In genomic region chr14:7961714-7962113, GRCm38 (mm10) we compare ENCODE assay signal across 21 mouse cellular contexts. TPM values are rescaled to one million over a fixed set of nuclear protein-coding genes. Genes with fewer than 3 reads are reported as not detected.
DNase-seq lines count a peak whose midpoint lies in the region; ATAC-seq lines count a peak whose summit lies in the region.
"Had no signal": no experiment of that assay in that cellular context is flagged by ENCODE, and none has a peak within 500 bp of the region (broad histone marks: within the 10 kb centered on the region; RNA-seq: fewer than 3 reads in every experiment).

No protein-coding gene starts in this region.

- H3K4me2 ChIP-seq in forebrain, embryonic 14.5 days (ENCODE audit: low read length) = no peak overlapping the region
- H3K4me2 ChIP-seq in forebrain, embryonic 13.5 days = no peak overlapping the region
- H3K4me2 ChIP-seq in intestine, embryonic 14.5 days (ENCODE audit: low read length) = no peak overlapping the region
- no peak overlapping the region for H3K4me2 ChIP-seq in intestine, embryonic 15.5 days (replicated peaks)
- H3K4me2 ChIP-seq in midbrain, embryonic 14.5 days (ENCODE audit: low read length) = no peak overlapping the region
- no peak overlapping the region for H3K4me2 ChIP-seq in midbrain, embryonic 16.5 days (ENCODE audit: low read length)
- H3K4me2 ChIP-seq: hindbrain, embryonic 12.5 days; midbrain, embryonic 13.5 days; neural tube, embryonic 13.5 days had no signal

- H3K4me1 ChIP-seq in forebrain, embryonic 14.5 days (ENCODE audit: control insufficient read depth, insufficient read depth, low read length) = no peaks in the 10 kb centered on the region
- 0 out of 2 replicates have a peak, but pooled peaks cover 9% of the 10 kb centered on the region for H3K4me1 ChIP-seq in forebrain, embryonic 13.5 days
- peaks cover 20% of the 10 kb centered on the region for H3K4me1 ChIP-seq in intestine, embryonic 14.5 days (replicated peaks; ENCODE audit: control insufficient read depth, insufficient read depth, low read length)
- H3K4me1 ChIP-seq in intestine, embryonic 15.5 days (replicated peaks) = peaks cover 14% of the 10 kb centered on the region
- 0 out of 2 replicates have a peak, but pooled peaks cover 6% of the 10 kb centered on the region for H3K4me1 ChIP-seq in midbrain, embryonic 14.5 days (ENCODE audit: control insufficient read depth, insufficient read depth, low read length)
- no peaks in the 10 kb centered on the region for H3K4me1 ChIP-seq in midbrain, embryonic 16.5 days (ENCODE audit: control insufficient read depth, insufficient read depth, low read length)

- DNase-seq in forebrain, embryonic 14.5 days (ENCODE audit: low spot score) = peak; percentile 29
- no peak for DNase-seq in intestine, embryonic 14.5 days (ENCODE audit: low spot score)
- DNase-seq in midbrain, embryonic 14.5 days = peak; percentile 45
- DNase-seq in neural tube, embryonic 10.5 days (ENCODE audit: extremely low spot score, low spot score) = no peak
- DNase-seq: cerebellum, postnatal 25 days; gastrocnemius, postnatal 25 days; kidney, postnatal 25 days; right cerebral cortex, postnatal 4 days; thymus, adult 18-20 months had no signal

- no peaks in the 10 kb centered on the region for H3K9me3 ChIP-seq in forebrain, embryonic 14.5 days (replicated peaks; ENCODE audit: control insufficient read depth, low read length)
- no peaks in the 10 kb centered on the region for H3K9me3 ChIP-seq in forebrain, embryonic 13.5 days (replicated peaks)
- no peaks in the 10 kb centered on the region for H3K9me3 ChIP-seq in intestine, embryonic 14.5 days (ENCODE audit: control insufficient read depth, low read length)
- no peaks in the 10 kb centered on the region for H3K9me3 ChIP-seq in intestine, embryonic 15.5 days
- no peaks in the 10 kb centered on the region for H3K9me3 ChIP-seq in midbrain, embryonic 14.5 days (ENCODE audit: control insufficient read depth, low read length)
- no peaks in the 10 kb centered on the region for H3K9me3 ChIP-seq in midbrain, embryonic 16.5 days (replicated peaks; ENCODE audit: control insufficient read depth, low read length, poor library complexity, severe bottlenecking)
- H3K9me3 ChIP-seq: hindbrain, embryonic 12.5 days; midbrain, embryonic 13.5 days; neural tube, embryonic 13.5 days had no signal

- no peak overlapping the region for H3K9ac ChIP-seq in forebrain, embryonic 14.5 days (ENCODE audit: low read length)
- no peak overlapping the region for H3K9ac ChIP-seq in forebrain, embryonic 13.5 days
- H3K9ac ChIP-seq in intestine, embryonic 14.5 days (ENCODE audit: low read length) = no peak overlapping the region
- H3K9ac ChIP-seq in intestine, embryonic 15.5 days = no peak overlapping the region
- no peak overlapping the region for H3K9ac ChIP-seq in midbrain, embryonic 14.5 days (replicated peaks; ENCODE audit: low read length)
- no peak overlapping the region for H3K9ac ChIP-seq in midbrain, embryonic 16.5 days (ENCODE audit: low read depth, low read length)
- H3K9ac ChIP-seq: hindbrain, embryonic 12.5 days; midbrain, embryonic 13.5 days; neural tube, embryonic 13.5 days had no signal

- 33% methylated on average over 5 of the region's 5 CpGs for WGBS in forebrain, embryonic 14.5 days
- 44% methylated on average over 5 of the region's 5 CpGs for WGBS in forebrain, embryonic 13.5 days
- 43% methylated on average over 5 of the region's 5 CpGs for WGBS in intestine, embryonic 14.5 days
- 45% methylated on average over 5 of the region's 5 CpGs for WGBS in intestine, embryonic 15.5 days
- 64% methylated on average over 5 of the region's 5 CpGs for WGBS in midbrain, embryonic 14.5 days
- 48% methylated on average over 5 of the region's 5 CpGs for WGBS in midbrain, embryonic 16.5 days

- H3K36me3 ChIP-seq in forebrain, embryonic 14.5 days (ENCODE audit: control insufficient read depth, insufficient read depth, low read length) = no peaks in the 10 kb centered on the region
- H3K36me3 ChIP-seq in forebrain, embryonic 13.5 days (ENCODE audit: poor library complexity, severe bottlenecking) = no peaks in the 10 kb centered on the region
- H3K36me3 ChIP-seq in intestine, embryonic 14.5 days (ENCODE audit: control insufficient read depth, insufficient read depth, low read length) = no peaks in the 10 kb centered on the region
- H3K36me3 ChIP-seq in intestine, embryonic 15.5 days = no peaks in the 10 kb centered on the region
- no peaks in the 10 kb centered on the region for H3K36me3 ChIP-seq in midbrain, embryonic 14.5 days (ENCODE audit: control insufficient read depth, insufficient read depth, low read length)
- no peaks in the 10 kb centered on the region for H3K36me3 ChIP-seq in midbrain, embryonic 16.5 days (ENCODE audit: control insufficient read depth, insufficient read depth, low read length)
- H3K36me3 ChIP-seq: hindbrain, embryonic 12.5 days; midbrain, embryonic 13.5 days; neural tube, embryonic 13.5 days had no signal

- no peaks in the 10 kb centered on the region for H3K27me3 ChIP-seq in forebrain, embryonic 14.5 days (replicated peaks; ENCODE audit: control insufficient read depth, insufficient read depth, low read length)
- 0 out of 2 replicates have a peak, but pooled peaks cover 3% of the 10 kb centered on the region for H3K27me3 ChIP-seq in forebrain, embryonic 13.5 days
- H3K27me3 ChIP-seq in intestine, embryonic 14.5 days (replicated peaks; ENCODE audit: control insufficient read depth, insufficient read depth, low read length) = no peaks in the 10 kb centered on the region
- no peaks in the 10 kb centered on the region for H3K27me3 ChIP-seq in intestine, embryonic 15.5 days (replicated peaks)
- no peaks in the 10 kb centered on the region for H3K27me3 ChIP-seq in midbrain, embryonic 14.5 days (ENCODE audit: control insufficient read depth, insufficient read depth, low read length)
- H3K27me3 ChIP-seq in midbrain, embryonic 16.5 days (ENCODE audit: control insufficient read depth, insufficient read depth, low read depth, low read length) = no peaks in the 10 kb centered on the region
- H3K27me3 ChIP-seq: hindbrain, embryonic 12.5 days; midbrain, embryonic 13.5 days; neural tube, embryonic 13.5 days had no signal

- H3K4me3 ChIP-seq in forebrain, embryonic 14.5 days (ENCODE audit: low read depth, low read length) = no peak overlapping the region
- no peak overlapping the region for H3K4me3 ChIP-seq in forebrain, embryonic 13.5 days
- H3K4me3 ChIP-seq in intestine, embryonic 14.5 days (ENCODE audit: low read depth, low read length) = no peak overlapping the region
- H3K4me3 ChIP-seq in intestine, embryonic 15.5 days (replicated peaks) = no peak overlapping the region
- H3K4me3 ChIP-seq in midbrain, embryonic 14.5 days (replicated peaks; ENCODE audit: low read depth, low read length) = no peak overlapping the region
- no peak overlapping the region for H3K4me3 ChIP-seq in midbrain, embryonic 16.5 days (ENCODE audit: low read depth, low read length)
- H3K4me3 ChIP-seq: hindbrain, embryonic 12.5 days; midbrain, embryonic 13.5 days; neural tube, embryonic 13.5 days had no signal

- no peak overlapping the region for H3K27ac ChIP-seq in forebrain, embryonic 14.5 days (ENCODE audit: low read depth, low read length)
- H3K27ac ChIP-seq in forebrain, embryonic 13.5 days = no peak overlapping the region
- 0 out of 2 replicates have a peak overlapping the region, but pooled peaks have one; percentile 22 for H3K27ac ChIP-seq in intestine, embryonic 14.5 days (ENCODE audit: low read depth)
- H3K27ac ChIP-seq in intestine, embryonic 15.5 days = no peak overlapping the region
- H3K27ac ChIP-seq in midbrain, embryonic 14.5 days (replicated peaks; ENCODE audit: low read depth, low read length) = no peak overlapping the region
- H3K27ac ChIP-seq in midbrain, embryonic 16.5 days (ENCODE audit: low read length) = no peak overlapping the region
- H3K27ac ChIP-seq: hindbrain, embryonic 12.5 days; macrophage; midbrain, embryonic 13.5 days; neural tube, embryonic 13.5 days had no signal

- no peak for ATAC-seq in forebrain, embryonic 14.5 days
- ATAC-seq in forebrain, embryonic 13.5 days = no peak
- no peak for ATAC-seq in intestine, embryonic 14.5 days (replicated peaks; ENCODE audit: low FRiP score, low TSS enrichment, low read depth)
- ATAC-seq in intestine, embryonic 15.5 days = no peak
- no peak for ATAC-seq in midbrain, embryonic 14.5 days (ENCODE audit: low FRiP score, low TSS enrichment)
- no peak for ATAC-seq in midbrain, embryonic 16.5 days
- ATAC-seq in granulocyte monocyte progenitor cell, adult 5-6 weeks (replicated peaks; ENCODE audit: poor library complexity, severe bottlenecking) = peak; percentile 15; the same call in 1 of the 2 replicates
- ATAC-seq: intestine, postnatal 0 days; midbrain, embryonic 13.5 days had no signal

RNA-seq across cellular contexts. Expression of gene Gm45521, which starts 4.6 kb away (rescaled TPM):
- 0.28 TPM in 1 of 2 replicates, not detected in the other for polyA plus RNA-seq in forebrain, embryonic 14.5 days (2014; fragmentation: Nextera tagmentation; extraction: Ambion mirVana)
- polyA plus RNA-seq in forebrain, embryonic 13.5 days (2015; fragmentation: Nextera tagmentation; extraction: Ambion mirVana) = not detected in 2 replicates
- polyA plus RNA-seq in intestine, embryonic 14.5 days (2014; fragmentation: Nextera tagmentation; extraction: Ambion mirVana) = 0.38 TPM in 1 of 2 replicates, not detected in the other
- polyA plus RNA-seq in intestine, embryonic 15.5 days (2015; fragmentation: Nextera tagmentation; extraction: Ambion mirVana) = not detected in 2 replicates
- polyA plus RNA-seq in midbrain, embryonic 14.5 days (2014; fragmentation: Nextera tagmentation; extraction: Ambion mirVana) = not detected in 2 replicates
- polyA plus RNA-seq in midbrain, embryonic 16.5 days (2015; fragmentation: Nextera tagmentation; extraction: Ambion mirVana) = 0.48 and 0.99 TPM in 2 replicates
- not detected in 2 replicates for total RNA-seq in granulocyte monocyte progenitor cell, adult 5-6 weeks (2014; fragmentation: Nextera tagmentation)
- not detected in 2 replicates for total RNA-seq in granulocyte monocyte progenitor cell, adult 5-6 weeks (2017)
- total RNA-seq: adrenal gland, postnatal 4 days; gastrocnemius, postnatal 25 days; liver, adult 2 months had no signal
- polyA plus RNA-seq: intestine, postnatal 0 days; liver, adult 2 months; macrophage had no signal

RNA-seq across cellular contexts. Expression of gene Dnase1l3, which starts 32.7 kb away (rescaled TPM):
- polyA plus RNA-seq in forebrain, embryonic 14.5 days (2014; fragmentation: Nextera tagmentation; extraction: Ambion mirVana) = 0.05 and 0.15 TPM in 2 replicates
- 0.04 TPM in 1 of 2 replicates, not detected in the other for polyA plus RNA-seq in forebrain, embryonic 13.5 days (2015; fragmentation: Nextera tagmentation; extraction: Ambion mirVana)
- 1.1 TPM in 2 replicates for polyA plus RNA-seq in intestine, embryonic 14.5 days (2014; fragmentation: Nextera tagmentation; extraction: Ambion mirVana)
- polyA plus RNA-seq in intestine, embryonic 15.5 days (2015; fragmentation: Nextera tagmentation; extraction: Ambion mirVana) = 1.1 and 1.2 TPM in 2 replicates
- 0.09 TPM in 1 of 2 replicates, not detected in the other for polyA plus RNA-seq in midbrain, embryonic 14.5 days (2014; fragmentation: Nextera tagmentation; extraction: Ambion mirVana)
- polyA plus RNA-seq in midbrain, embryonic 16.5 days (2015; fragmentation: Nextera tagmentation; extraction: Ambion mirVana) = 0.04 and 0.07 TPM in 2 replicates
- total RNA-seq in granulocyte monocyte progenitor cell, adult 5-6 weeks (2014; fragmentation: Nextera tagmentation) = 0.15 TPM in 1 of 2 replicates, not detected in the other
- not detected in 2 replicates for total RNA-seq in granulocyte monocyte progenitor cell, adult 5-6 weeks (2017)
- total RNA-seq: gastrocnemius, postnatal 25 days; left cerebral cortex, postnatal 10 days had no signal
- polyA plus RNA-seq: hindbrain, embryonic 12.5 days had no signal

RNA-seq across cellular contexts. Expression of gene Abhd6, which starts 41.0 kb away (rescaled TPM):
- 33.5 and 34.1 TPM in 2 replicates for polyA plus RNA-seq in forebrain, embryonic 14.5 days (2014; fragmentation: Nextera tagmentation; extraction: Ambion mirVana)
- 25.9 and 29.8 TPM in 2 replicates for polyA plus RNA-seq in forebrain, embryonic 13.5 days (2015; fragmentation: Nextera tagmentation; extraction: Ambion mirVana)
- polyA plus RNA-seq in intestine, embryonic 14.5 days (2014; fragmentation: Nextera tagmentation; extraction: Ambion mirVana) = 15.5 and 19.5 TPM in 2 replicates
- polyA plus RNA-seq in intestine, embryonic 15.5 days (2015; fragmentation: Nextera tagmentation; extraction: Ambion mirVana) = 13.5 and 14.0 TPM in 2 replicates
- polyA plus RNA-seq in midbrain, embryonic 14.5 days (2014; fragmentation: Nextera tagmentation; extraction: Ambion mirVana) = 31.0 and 31.6 TPM in 2 replicates
- polyA plus RNA-seq in midbrain, embryonic 16.5 days (2015; fragmentation: Nextera tagmentation; extraction: Ambion mirVana) = 42.8 and 42.9 TPM in 2 replicates
- total RNA-seq in granulocyte monocyte progenitor cell, adult 5-6 weeks (2014; fragmentation: Nextera tagmentation) = not detected in 2 replicates
- total RNA-seq in granulocyte monocyte progenitor cell, adult 5-6 weeks (2017) = 1.5 TPM in 1 of 2 replicates, not detected in the other

Comparison
In these comparisons a context has a peak if more than half of its experiments do, and no peak if none do; other contexts are left out.
1. DNase-seq: peak in forebrain, embryonic 14.5 days (single experiment) and midbrain, embryonic 14.5 days (single experiment); none in intestine, embryonic 14.5 days (single experiment) and neural tube, embryonic 10.5 days (single experiment).